Mouse (Mus musculus) R1 (cell line): Measurements from ENCODE around the gene Klhl3.
A peak's percentile ranks its signal among the peaks of the same experiment; 100 is the strongest.

Experiments used
- DNase-seq: peaks from one replicate; pipeline ENCODE4 v3.0.0-alpha.2; 2018; ENCODE audit warnings: low read depth, low spot score

The Klhl3 gene

DNA sequence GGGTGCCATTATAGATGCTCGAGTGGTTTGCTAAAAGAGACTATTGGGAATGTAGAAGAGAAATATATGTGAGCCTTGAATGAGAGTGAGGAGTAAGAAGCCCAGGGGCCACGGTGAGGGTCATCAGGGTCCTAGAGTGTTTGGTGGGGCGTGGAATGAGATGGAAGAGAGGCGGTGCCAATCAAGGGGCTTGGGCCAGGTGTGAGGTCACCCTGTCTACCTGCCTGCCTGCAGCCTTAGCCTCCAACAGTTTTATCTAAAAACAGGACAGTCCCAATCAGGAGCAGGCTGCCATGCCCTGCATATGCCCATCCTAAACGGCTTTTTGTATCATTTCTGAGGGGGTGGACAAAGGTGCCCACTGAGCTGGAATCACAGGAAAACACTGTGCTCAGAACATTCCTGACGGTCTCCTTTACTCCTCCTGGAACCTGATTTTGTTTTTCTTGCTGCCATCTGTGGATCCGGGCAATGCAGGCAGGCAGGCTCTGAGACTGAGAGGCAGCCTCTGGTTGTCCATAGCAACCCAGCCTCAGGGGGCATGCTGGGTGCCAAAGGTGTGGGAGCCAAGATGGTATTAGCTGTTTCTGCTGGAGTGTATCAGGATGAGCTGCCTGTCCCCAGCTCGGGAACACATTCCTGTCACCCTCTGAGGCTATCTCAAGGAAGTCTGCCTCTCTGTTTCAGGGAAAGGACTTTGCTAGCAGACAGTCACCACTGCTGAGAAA, 89.5 kb downstream of the Klhl3 start:
- no peak for DNase-seq

- DNase-seq = peak; percentile 32
Measured at GRCm38 (mm10) chr13:58023001-58023560, 90.3 kb downstream of the Klhl3 start.

GRCm38 (mm10) chr13:58020428-58020827, 93.0 kb downstream of the Klhl3 start:
- peak; percentile 33 for DNase-seq

GRCm38 (mm10) chr13:58017298-58017697, 96.1 kb downstream of the Klhl3 start:
- no peak for DNase-seq

GRCm38 (mm10) chr13:58012067-58012925, 101.1 kb downstream of the Klhl3 start:
- DNase-seq = peak; percentile 61

DNA sequence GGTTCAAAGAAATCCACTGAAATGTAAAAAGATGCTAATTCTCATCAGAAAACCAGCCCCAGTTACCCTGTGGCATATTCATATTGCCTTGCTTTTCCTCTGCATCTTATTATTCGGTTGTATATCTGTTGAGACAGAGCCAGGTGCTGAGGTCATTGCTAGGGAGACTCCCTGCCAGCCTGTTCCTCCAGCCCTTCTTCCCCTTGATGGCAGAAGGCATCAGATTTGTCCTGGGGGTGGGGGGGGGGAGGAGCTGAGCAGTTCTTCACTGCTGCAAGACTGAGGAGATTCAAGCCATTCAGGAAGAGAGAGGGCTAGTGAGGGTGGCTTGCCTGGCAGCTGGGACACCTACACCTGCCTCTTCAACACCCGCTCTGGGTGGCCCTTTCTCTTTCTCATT, 101.9 kb downstream of the Klhl3 start:
- no peak for DNase-seq

GRCm38 (mm10) chr13:58010416-58010815, 103.0 kb downstream of the Klhl3 start:
- DNase-seq = no peak

DNA sequence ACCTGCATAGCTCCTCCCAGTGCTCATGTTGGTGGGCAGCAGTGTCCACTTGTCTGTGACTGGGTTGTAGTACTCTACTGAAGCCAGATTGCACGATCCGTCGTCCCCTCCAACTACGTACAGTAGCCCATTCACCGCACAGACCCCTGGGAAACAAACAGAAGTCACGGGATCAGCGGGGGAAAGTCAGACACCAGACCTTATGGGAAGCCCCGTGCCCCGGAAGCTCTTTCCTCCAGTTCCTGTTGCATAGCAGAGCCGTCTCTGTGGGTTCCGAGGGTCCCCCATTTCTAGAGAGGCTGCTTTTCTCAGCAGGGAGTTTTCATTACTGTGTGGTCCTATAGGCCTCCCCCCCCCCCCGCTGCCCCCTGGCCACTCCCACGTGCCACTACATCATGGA, 104.1 kb downstream of the Klhl3 start:
- no peak for DNase-seq

- DNase-seq = no peak
Measured at GRCm38 (mm10) chr13:58008038-58008364, 105.4 kb downstream of the Klhl3 start.

DNA sequence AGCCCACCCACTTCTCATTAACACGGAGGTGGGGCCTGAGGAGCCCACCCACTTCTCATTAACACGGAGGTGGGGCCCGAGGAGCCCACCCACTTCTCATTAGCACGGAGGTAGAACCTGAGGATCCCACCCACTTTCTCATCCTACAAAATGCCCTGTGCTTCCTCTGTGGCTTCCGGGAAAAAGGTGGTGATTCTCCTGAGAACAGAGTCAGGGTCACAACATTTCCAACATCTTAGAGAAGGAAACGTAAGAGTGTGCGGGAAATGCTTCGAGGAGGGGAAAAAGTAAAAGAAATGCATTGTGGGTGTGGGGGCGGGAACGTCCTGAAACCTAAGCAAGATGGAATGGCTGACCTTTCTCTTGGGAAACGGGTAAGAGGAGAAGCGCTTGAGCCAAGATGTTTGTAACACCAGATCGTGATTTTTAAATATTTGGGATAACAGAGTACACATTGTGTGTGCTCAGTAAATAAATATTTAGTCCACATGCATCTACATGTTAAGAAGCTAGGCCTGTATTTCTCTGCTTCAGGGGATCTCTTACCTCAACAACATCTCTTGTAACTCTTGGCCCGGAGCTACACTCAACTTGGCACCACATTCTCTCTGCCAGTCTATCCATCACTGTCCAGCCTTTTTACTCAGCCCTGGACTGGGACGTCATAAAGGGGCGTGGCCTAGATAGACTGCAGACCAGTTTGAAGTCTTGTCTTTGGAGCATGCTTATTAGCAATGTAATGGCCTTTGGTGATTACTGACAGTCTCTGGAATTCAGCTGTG, 105.9 kb downstream of the Klhl3 start:
- peak; percentile 86 for DNase-seq

GRCm38 (mm10) chr13:58001792-58002191, 111.6 kb downstream of the Klhl3 start:
- no peak for DNase-seq

DNA sequence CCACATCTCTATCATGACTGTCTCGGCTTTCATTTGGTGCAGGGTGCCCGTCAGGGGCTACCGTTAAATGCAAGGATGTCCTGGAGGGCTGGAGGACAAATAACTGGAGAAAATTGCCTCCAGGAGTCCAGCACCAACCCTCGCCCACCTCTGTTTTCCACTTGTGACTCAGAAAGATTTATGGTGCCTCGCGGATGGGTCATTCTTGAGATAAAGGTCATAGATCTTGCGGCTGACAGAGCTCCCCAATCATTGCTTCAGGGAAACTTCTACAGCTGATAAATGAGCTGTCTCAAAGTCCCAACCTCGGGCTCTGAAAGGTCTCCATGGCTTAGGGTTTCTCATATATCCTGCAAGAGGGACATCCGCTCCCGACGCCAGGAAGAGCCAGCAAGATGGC, 116.9 kb downstream of the Klhl3 start:
- no peak for DNase-seq

GRCm38 (mm10) chr13:57995864-57996263, 117.5 kb downstream of the Klhl3 start:
- DNase-seq = no peak

DNA sequence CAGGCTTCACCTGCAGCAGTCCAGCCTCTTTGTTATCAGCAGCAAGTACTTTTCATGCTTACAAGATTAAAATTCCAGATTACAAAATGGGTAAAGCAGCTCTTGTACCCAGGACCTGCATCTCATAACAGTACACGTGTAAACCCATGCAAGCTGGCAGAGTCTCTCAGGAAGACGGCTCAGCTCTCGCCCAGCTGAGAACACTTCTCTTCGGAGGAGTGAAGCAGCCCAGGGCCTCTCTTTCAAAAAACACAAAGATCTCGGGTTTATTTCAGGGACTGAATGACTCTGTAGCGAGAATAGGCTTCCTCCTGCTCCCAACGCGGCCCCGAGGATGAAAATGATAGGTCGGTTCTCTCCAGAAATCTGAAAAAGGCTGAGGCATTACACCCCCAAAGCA, 128.8 kb downstream of the Klhl3 start:
- DNase-seq = no peak

GRCm38 (mm10) chr13:57984163-57984562, 129.2 kb downstream of the Klhl3 start:
- peak; percentile 45 for DNase-seq

GRCm38 (mm10) chr13:57983330-57983729, 130.1 kb downstream of the Klhl3 start:
- DNase-seq = no peak

- no peak for DNase-seq
Measured at GRCm38 (mm10) chr13:57982904-57983303, 130.5 kb downstream of the Klhl3 start.

- DNase-seq = no peak
Measured at GRCm38 (mm10) chr13:57980679-57981078, 132.7 kb downstream of the Klhl3 start.

DNA sequence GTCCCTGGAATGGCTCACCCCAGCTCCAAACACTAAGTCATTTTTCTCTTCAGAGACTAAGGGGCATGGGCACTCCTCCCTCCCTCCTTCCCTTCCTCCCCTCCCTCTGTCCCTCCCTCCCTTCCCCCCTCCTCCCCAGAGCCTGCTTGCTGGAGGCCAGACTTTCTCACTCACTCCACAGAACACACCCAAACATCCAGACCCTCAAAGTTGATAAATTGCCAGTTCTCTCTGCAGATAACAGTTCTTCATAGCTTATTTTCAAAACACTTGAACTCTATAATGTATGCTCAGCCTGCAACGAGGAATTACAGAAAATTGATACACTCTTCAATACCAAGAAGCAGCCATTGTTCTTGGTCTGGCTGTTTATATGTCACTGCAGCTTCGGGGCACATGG, 133.3 kb downstream of the Klhl3 start:
- no peak for DNase-seq

- peak; percentile 45 for DNase-seq
Measured at GRCm38 (mm10) chr13:57978931-57979330, 134.5 kb downstream of the Klhl3 start.

- DNase-seq = peak; percentile 48
Measured at GRCm38 (mm10) chr13:57977721-57978120, 135.7 kb downstream of the Klhl3 start.

DNA sequence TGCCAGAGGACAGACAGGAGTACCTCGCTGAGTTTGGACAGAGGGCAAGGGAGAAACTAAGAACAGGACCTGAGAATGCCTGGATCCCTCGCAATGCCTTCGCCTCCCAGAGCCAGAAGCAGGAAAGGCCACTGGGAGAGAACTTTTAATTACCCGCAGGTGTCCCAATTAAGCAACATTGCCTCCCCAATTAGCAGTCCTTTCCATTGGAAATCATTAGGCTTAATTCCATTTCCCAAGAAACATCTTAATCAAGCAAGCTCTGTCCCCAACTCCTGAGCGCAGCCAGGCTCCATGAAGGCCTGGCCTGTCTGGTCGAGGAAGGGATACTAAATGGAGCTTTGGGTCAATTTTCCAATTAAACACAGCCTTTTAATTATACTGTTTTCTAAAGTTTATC, 147.7 kb downstream of the Klhl3 start:
- no peak for DNase-seq
